Mouse (Mus musculus) brain, adult 10 weeks (tissue): ENCODE data around the gene Calml4. TPM values are rescaled to one million over a fixed set of nuclear protein-coding genes. Genes with fewer than 3 reads are reported as not detected.

ENCODE experiments used
- polyA plus RNA-seq: library from polyadenylated mRNA; stranded (reverse); fragments of 350-450 nt; fragmentation: Illumina TruSeq; extraction: RNeasy Lipid Tissue Mini Kit (QIAGEN cat#74804); gene quantifications from one replicate; pipeline ENCODE4 v1.2.3, GENCODE M21; 2015; ENCODE audit warnings: low read depth, low replicate concordance

Calml4 gene
- 14.7 TPM for polyA plus RNA-seq

DNA sequence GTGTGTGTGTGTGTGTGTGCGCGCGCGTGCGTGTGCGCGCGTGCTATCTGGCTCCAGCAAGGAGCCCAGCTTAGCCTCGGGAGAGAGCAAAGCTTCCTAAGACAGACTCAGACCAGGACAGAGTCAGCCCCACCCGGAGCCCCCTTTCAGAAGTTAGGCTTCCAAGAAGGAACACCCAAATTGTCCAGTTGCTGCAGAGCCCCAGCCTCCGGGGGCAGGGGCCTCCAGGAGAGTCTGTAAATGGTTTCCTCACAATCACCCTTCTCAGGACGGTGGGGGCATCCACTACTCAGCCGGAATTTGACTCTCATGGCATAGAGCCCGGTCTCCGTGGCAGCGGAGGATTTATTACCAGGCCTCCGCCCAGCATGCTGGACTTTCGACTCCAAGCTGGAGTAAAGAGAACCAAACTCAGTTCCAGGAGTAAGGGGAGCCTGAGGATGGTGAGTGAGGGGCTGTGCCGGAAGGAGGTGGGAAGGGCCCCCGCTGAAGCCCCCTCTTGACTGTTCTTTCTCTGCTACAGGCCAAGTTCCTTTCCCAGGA is at the start of gene Calml4:
TSS of gene Calml4 (plus strand) at position 362 of the 543 bp plus-strand sequence.

GRCm38 (mm10) chr9:62811516-62812121 is 46.3 kb upstream of the Calml4 start, which contains the start of gene Fem1b:
TSS of gene Fem1b (minus strand) at chr9:62811934.

DNA sequence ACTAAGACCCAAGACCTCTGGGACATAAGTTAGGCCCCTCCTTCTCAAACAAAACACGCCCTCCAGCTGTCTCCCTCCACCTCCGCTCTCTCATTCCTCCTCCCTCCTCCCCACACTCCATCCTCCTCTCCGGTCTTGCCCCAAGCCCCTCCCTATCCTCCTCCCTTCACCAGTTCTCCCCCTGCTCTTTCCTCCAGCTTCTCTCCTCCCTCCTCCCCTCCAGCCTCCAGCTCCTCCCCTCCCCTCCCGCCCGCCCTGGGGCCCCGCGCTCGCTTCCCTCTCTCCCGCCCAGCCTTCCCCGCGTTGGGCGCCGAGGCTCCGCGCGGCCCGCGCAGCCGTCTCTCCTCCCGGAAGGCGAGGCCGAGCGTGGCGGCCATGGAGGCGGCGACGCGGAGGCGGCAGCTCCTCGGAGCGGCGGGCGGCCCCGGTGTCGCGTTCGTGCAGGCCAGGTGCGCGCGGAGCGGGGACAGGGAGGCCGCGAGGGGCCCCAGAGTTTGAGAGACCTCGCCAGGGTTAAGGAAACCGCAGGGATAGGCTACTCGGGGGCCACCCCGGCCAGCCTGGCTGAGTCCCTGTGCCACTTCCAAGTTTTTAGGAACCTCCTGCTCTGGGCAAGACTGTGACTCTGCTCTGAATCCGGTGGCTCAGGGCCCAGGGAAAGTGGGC is 19.2 kb upstream of the Calml4 start, which contains the start of gene Cln6:
TSS of gene Cln6 (plus strand) at position 280 of the 666 bp plus-strand sequence.

Other genes starting within 250 kb of the Calml4 start
- 0.73 TPM for gene Itga11, start 180.3 kb upstream of the Calml4 start, polyA plus RNA-seq
- 61.1 TPM for gene Fem1b, start 46.1 kb upstream of the Calml4 start, polyA plus RNA-seq
- 9.4 TPM for gene Cln6, start 19.3 kb upstream of the Calml4 start, polyA plus RNA-seq
- gene Pias1, start 129.8 kb downstream of the Calml4 start, polyA plus RNA-seq: 33.9 TPM